Mouse (Mus musculus) cerebellum, adult 2 months (tissue): ENCODE measurements around the gene Tpcn2.

Experiments
- CTCF ChIP-seq: fragments of 200-500 bp; IDR thresholded peaks from 2 replicates; pipeline ENCODE4 v1.5.1; 2011; ENCODE audit warnings: low read depth, mild to moderate bottlenecking, control low read depth, low read length, moderate library complexity, borderline replicate concordance; ENCODE audit not compliant: insufficient read depth
- POLR2A ChIP-seq: fragments of 200-500 bp; IDR thresholded peaks from 2 replicates; pipeline ENCODE4 v1.6.1; 2011; ENCODE audit warnings: low read length, control low read depth, borderline replicate concordance; ENCODE audit not compliant: insufficient read depth

GRCm38 (mm10) chr7:145252715-145253476, 30.9 kb downstream of the Tpcn2 start:
- no peak for TF ChIP-seq POLR2A
- peak; percentile 92 for TF ChIP-seq CTCF
